Mouse (Mus musculus) ES-E14 (cell line): ENCODE measurements around the gene Nkpd1.

Experiments
- CHD2 ChIP-seq: IDR thresholded peaks from 2 replicates; pipeline ENCODE4 v1.6.1; 2014; ENCODE audit warnings: mild to moderate bottlenecking, low read depth, low read length, inconsistent platforms
- HCFC1 ChIP-seq: IDR thresholded peaks from 2 replicates; pipeline ENCODE4 v1.6.1; 2012; ENCODE audit warnings: low read length, inconsistent platforms, borderline replicate concordance; ENCODE audit not compliant: insufficient read depth
- MAFK ChIP-seq: IDR thresholded peaks from 2 replicates; pipeline ENCODE4 v1.6.1; 2014; ENCODE audit warnings: mild to moderate bottlenecking, low read depth, low read length, inconsistent platforms; ENCODE audit not compliant: insufficient read depth
- ZC3H11A ChIP-seq: IDR thresholded peaks from 2 replicates; pipeline ENCODE4 v1.6.1; 2012; ENCODE audit warnings: low read depth, mild to moderate bottlenecking, inconsistent platforms, low read length, borderline replicate concordance
- ZNF384 ChIP-seq: IDR thresholded peaks from 2 replicates; pipeline ENCODE4 v1.6.1; 2012; ENCODE audit warnings: low read depth, low read length, inconsistent platforms

- no peak for TF ChIP-seq HCFC1
- no peak for TF ChIP-seq MAFK
- no peak for TF ChIP-seq CHD2
- no peak for TF ChIP-seq ZNF384
- no peak for TF ChIP-seq ZC3H11A
These were observed 52.0 kb downstream of the Nkpd1 start for GRCm38 (mm10) chr7:19569647-19570046.
